8 mouse cellular contexts compared by ENCODE assay signal in genomic region chr17:66111402-66111959, GRCm38 (mm10). TPM values are rescaled to one million over a fixed set of nuclear protein-coding genes. Genes with fewer than 3 reads are reported as not detected.
DNase-seq lines count a peak whose midpoint lies in the region; ATAC-seq and TF ChIP-seq lines count a peak whose summit lies in the region.

TSS of gene Washc1 (plus strand) at chr17:66111545.

- H3K36me3 ChIP-seq in hindbrain, embryonic 14.5 days (replicated peaks; ENCODE audit: control insufficient read depth, insufficient read depth): peaks cover 29% of the 10 kb centered on the region

- H3K27me3 ChIP-seq in Patski: no peaks in the 10 kb centered on the region
- no peaks in the 10 kb centered on the region for H3K27me3 ChIP-seq in hindbrain, embryonic 14.5 days (ENCODE audit: control insufficient read depth, insufficient read depth, low read length)

- peak within 1 kb of the TSS; percentile 82 for H3K9ac ChIP-seq in hindbrain, embryonic 14.5 days

- H3K4me1 ChIP-seq in hindbrain, embryonic 14.5 days (replicated peaks; ENCODE audit: control insufficient read depth, insufficient read depth, low read length): peaks cover 13% of the 10 kb centered on the region

- in situ Hi-C loops in Patski (cut with MboI; ENCODE audit: low pct_unique_long_range_greater_than_20kb): loop anchor here (25.0 kb wide), 1 partner anchor 499 kb away; the partner anchor contains the start of gene Vapa

- peak within 1 kb of the TSS; percentile 69 for H3K27ac ChIP-seq in hindbrain, embryonic 14.5 days

- no peaks in the 10 kb centered on the region for H3K9me3 ChIP-seq in hindbrain, embryonic 14.5 days (ENCODE audit: control insufficient read depth, low read length)

- POLR2A ChIA-PET in Patski (lab: Charles Lee): interaction anchor here (0.8 kb wide), 1 partner anchor 11 kb away, joined by 3 read pairs; no protein-coding TSS in a partner anchor

- H3K4me2 ChIP-seq in hindbrain, embryonic 14.5 days (replicated peaks): peak within 1 kb of the TSS; percentile 70

- CTCF ChIA-PET in Patski (lab: Charles Lee): no interaction called here

- H3K4me3 ChIP-seq in hindbrain, embryonic 14.5 days (replicated peaks; ENCODE audit: low read length): peak within 1 kb of the TSS; percentile 88

- DNase-seq in Patski (ENCODE audit: low read depth, low spot score): no peak
- DNase-seq in cerebellum, postnatal 14 days: peak; percentile 92 to 93
- peak; percentile 70 to 81 for DNase-seq in frontal cortex, postnatal 25 days (ENCODE audit: low spot score in 2 of 2)
- DNase-seq in hindbrain, embryonic 14.5 days (ENCODE audit: low spot score): peak; percentile 87
- DNase-seq in left cerebral cortex, adult 11 months (ENCODE audit: low spot score): peak; percentile 80
- peak; percentile 92 to 94 for DNase-seq in lung, postnatal 4 days
- DNase-seq in retina, postnatal 7 days (ENCODE audit: low read depth, low spot score): peak; percentile 77
- DNase-seq in urinary bladder, adult 2 months (ENCODE audit: low spot score): peak; percentile 71

- ATAC-seq in Patski: peak; percentile 97
- ATAC-seq in hindbrain, embryonic 14.5 days (ENCODE audit: low FRiP score): peak; percentile 98

- TF ChIP-seq CTCF in Patski (IDR thresholded peaks at IDR 0.05): no peak

- WGBS in hindbrain, embryonic 14.5 days: under 1% methylated on average over 38 of the region's 41 CpGs

RNA-seq across cellular contexts. Expression of gene Washc1, which starts in this region (rescaled TPM):
- polyA plus RNA-seq in Patski (2021): 57.7 TPM
- 36.3 and 37.7 TPM in 2 replicates for polyA plus RNA-seq in hindbrain, embryonic 14.5 days (2014; fragmentation: Nextera tagmentation; extraction: Ambion mirVana)
- 31.8 and 33.4 TPM in 2 replicates for polyA plus RNA-seq in urinary bladder, adult 2 months (2012; rRNA removed)
